Mouse (Mus musculus) CD8-positive naive resting alpha-beta T cell, adult 57 days (primary cell): ENCODE measurements around the gene Klhl18. TPM values are rescaled to one million over a fixed set of nuclear protein-coding genes. Genes with fewer than 3 reads are reported as not detected.

Source experiments
- total RNA-seq: library from RNA; stranded (reverse); gene quantifications from one replicate; pipeline ENCODE4 v1.2.4, GENCODE M21; 2023

Klhl18 gene
- total RNA-seq: 28.3 TPM

DNA sequence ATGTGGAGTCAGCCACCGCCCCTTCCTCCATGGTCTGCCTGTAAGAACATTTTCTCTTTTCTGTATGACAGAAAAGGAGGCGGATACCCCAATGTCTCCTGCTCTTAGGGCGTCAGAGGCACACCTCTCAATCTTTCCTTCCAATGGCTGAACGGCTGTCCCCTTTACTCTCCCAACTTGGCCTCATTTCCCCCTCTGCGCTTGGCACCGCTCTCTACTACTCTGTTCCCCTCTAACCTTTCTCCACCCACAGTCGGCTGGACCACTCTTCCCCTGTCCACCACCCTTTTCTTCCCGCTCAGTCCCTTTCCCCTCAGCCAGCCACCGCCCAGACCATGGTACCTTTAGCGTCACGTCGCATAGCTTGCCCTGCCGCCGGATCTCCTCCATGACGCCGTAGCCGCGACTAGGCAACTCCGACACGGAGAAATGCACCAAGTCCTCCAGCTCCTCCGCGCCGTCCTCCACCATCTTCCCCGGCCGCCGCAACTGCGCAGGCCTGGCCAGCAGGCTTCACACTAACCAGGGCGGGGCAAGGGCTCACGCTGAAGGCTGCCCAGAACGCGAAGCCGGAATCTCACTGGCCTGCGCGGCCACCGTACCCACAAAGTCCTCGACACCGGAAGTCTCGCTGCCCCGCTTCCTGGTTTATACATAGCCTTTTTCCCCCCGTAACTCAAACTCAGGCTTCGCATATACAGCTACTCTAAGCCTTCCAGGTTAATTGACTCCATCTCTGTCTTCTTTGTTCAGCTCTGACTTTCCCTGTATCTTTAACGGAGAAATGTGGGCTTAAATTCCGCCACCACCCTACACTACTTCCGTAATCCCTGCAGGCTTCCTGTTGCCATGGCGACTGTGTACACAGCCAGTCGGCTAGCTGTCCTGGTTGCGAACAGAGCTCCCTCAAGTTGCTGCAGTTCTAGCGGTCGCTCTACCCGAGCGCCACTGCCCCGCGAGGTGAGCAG, at the start of gene Klhl18, which contains the start of gene Kif9:
Gene Klhl18, minus strand, starts transcription at position 571 of the 968 bp plus-strand sequence.
Gene Kif9, plus strand, starts transcription at position 835 of the 968 bp plus-strand sequence.

DNA sequence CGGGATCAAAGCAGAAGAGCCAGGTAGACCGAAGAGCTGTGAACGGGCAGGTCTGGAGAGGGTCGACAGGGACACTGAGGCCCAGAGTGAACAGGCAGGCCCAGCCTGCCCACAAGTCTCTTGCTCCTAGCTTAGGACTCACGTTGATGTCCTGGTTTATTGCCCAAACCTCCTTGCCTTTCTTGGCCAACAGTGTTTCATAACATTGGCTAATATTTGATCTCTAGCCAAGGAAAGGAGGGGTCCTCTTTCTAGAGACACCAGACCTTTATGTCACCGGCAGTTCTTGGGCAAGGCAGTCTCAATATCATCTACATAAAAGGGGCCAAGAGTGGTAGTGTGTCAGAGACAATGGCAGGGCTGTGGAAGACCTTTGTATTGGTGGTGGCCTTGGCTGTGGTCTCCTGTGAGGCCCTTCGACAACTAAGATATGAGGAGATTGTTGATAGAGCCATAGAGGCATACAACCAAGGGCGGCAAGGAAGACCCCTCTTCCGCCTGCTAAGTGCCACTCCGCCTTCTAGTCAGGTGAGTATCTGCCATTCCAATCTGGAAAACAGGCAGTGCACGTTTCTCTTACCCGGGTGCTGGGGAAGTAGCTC, 56.9 kb downstream of the Klhl18 start, which contains the start of gene Ngp:
Gene Ngp, plus strand, starts transcription at position 237 of the 602 bp plus-strand sequence.

GRCm38 (mm10) chr9:110408099-110408773, 68.3 kb downstream of the Klhl18 start, which contains the start of gene Ptpn23:
Gene Ptpn23, minus strand, starts transcription at chr9:110408213.

Other genes with a start within 250 kb of the Klhl18 start
- gene Cspg5, start 232.9 kb downstream of the Klhl18 start, total RNA-seq: 3.2 TPM
- 7.4 TPM for gene Elp6, start 171.5 kb downstream of the Klhl18 start, total RNA-seq
- 72.6 TPM for gene Scap, start 143.4 kb downstream of the Klhl18 start, total RNA-seq
- 59.0 TPM for gene Ptpn23, start 68.5 kb downstream of the Klhl18 start, total RNA-seq
- gene Ngp, start 56.9 kb downstream of the Klhl18 start, total RNA-seq: 4.0 TPM
- gene Kif9, start 264 bp upstream of the Klhl18 start, total RNA-seq: 0.52 TPM
- 130 TPM for gene Setd2, start 55.9 kb upstream of the Klhl18 start, total RNA-seq
- 5.8 TPM for gene Nradd, start 147.8 kb upstream of the Klhl18 start, total RNA-seq
- 85.6 TPM for gene Nbeal2, start 177.5 kb upstream of the Klhl18 start, total RNA-seq
- 86.0 TPM for gene Ccdc12, start 179.8 kb upstream of the Klhl18 start, total RNA-seq